Mouse (Mus musculus): ENCODE measurements around the gene Gm3476. TPM values are rescaled to one million over a fixed set of nuclear protein-coding genes. Genes with fewer than 3 reads are reported as not detected.

Gm3476 gene
- not detected for polyA plus RNA-seq (2014; fragmentation: Illumina TruSeq; extraction: RNeasy Lipid Tissue Mini Kit (QIAGEN cat#74804); ENCODE audit: low read depth, low replicate concordance)

GRCm38 (mm10) chr14:6125707-6126106 lies at the start of gene Gm3476:
Gene Gm3476, minus strand, starts transcription at chr14:6125807.

GRCm38 (mm10) chr14:6108272-6108925 lies 17.2 kb downstream of the Gm3476 start, which contains the start of gene Gm3468:
Gene Gm3468, minus strand, starts transcription at chr14:6108665.

GRCm38 (mm10) chr14:6093842-6094241 lies 31.8 kb downstream of the Gm3476 start, which contains the start of gene Gm8206:
Gene Gm8206, minus strand, starts transcription at chr14:6093942.

GRCm38 (mm10) chr14:6058167-6058566 lies 67.4 kb downstream of the Gm3476 start, which contains the start of gene Gm6337:
Gene Gm6337, minus strand, starts transcription at chr14:6058267.

Other genes with a start within 250 kb of the Gm3476 start
- gene Gm8237, start 245.4 kb downstream of the Gm3476 start, polyA plus RNA-seq (2014; fragmentation: Illumina TruSeq; extraction: RNeasy Lipid Tissue Mini Kit (QIAGEN cat#74804); ENCODE audit: low read depth, low replicate concordance) = not detected
- 0.37 TPM for gene Gm3248, start 164.1 kb downstream of the Gm3476 start, polyA plus RNA-seq (2014; fragmentation: Illumina TruSeq; extraction: RNeasy Lipid Tissue Mini Kit (QIAGEN cat#74804); ENCODE audit: low read depth, low replicate concordance)
- gene Gm3453, start 146.7 kb downstream of the Gm3476 start, polyA plus RNA-seq (2014; fragmentation: Illumina TruSeq; extraction: RNeasy Lipid Tissue Mini Kit (QIAGEN cat#74804); ENCODE audit: low read depth, low replicate concordance) = not detected
- not detected for gene Gm6337, start 67.5 kb downstream of the Gm3476 start, polyA plus RNA-seq (2014; fragmentation: Illumina TruSeq; extraction: RNeasy Lipid Tissue Mini Kit (QIAGEN cat#74804); ENCODE audit: low read depth, low replicate concordance)
- gene Gm8206, start 31.9 kb downstream of the Gm3476 start, polyA plus RNA-seq (2014; fragmentation: Illumina TruSeq; extraction: RNeasy Lipid Tissue Mini Kit (QIAGEN cat#74804); ENCODE audit: low read depth, low replicate concordance) = 0.76 TPM
- gene Gm3468, start 17.1 kb downstream of the Gm3476 start, polyA plus RNA-seq (2014; fragmentation: Illumina TruSeq; extraction: RNeasy Lipid Tissue Mini Kit (QIAGEN cat#74804); ENCODE audit: low read depth, low replicate concordance) = 0.71 TPM
- not detected for gene Gm21560, start 93.5 kb upstream of the Gm3476 start, polyA plus RNA-seq (2014; fragmentation: Illumina TruSeq; extraction: RNeasy Lipid Tissue Mini Kit (QIAGEN cat#74804); ENCODE audit: low read depth, low replicate concordance)
- not detected for gene Gm3411, start 161.4 kb upstream of the Gm3476 start, polyA plus RNA-seq (2014; fragmentation: Illumina TruSeq; extraction: RNeasy Lipid Tissue Mini Kit (QIAGEN cat#74804); ENCODE audit: low read depth, low replicate concordance)
- not detected for gene Gm21103, start 179.0 kb upstream of the Gm3476 start, polyA plus RNA-seq (2014; fragmentation: Illumina TruSeq; extraction: RNeasy Lipid Tissue Mini Kit (QIAGEN cat#74804); ENCODE audit: low read depth, low replicate concordance)
- gene Gm3618, start 217.9 kb upstream of the Gm3476 start, polyA plus RNA-seq (2014; fragmentation: Illumina TruSeq; extraction: RNeasy Lipid Tissue Mini Kit (QIAGEN cat#74804); ENCODE audit: low read depth, low replicate concordance) = not detected